Mouse (Mus musculus): ENCODE data around the gene Colca2. TPM values are rescaled to one million over a fixed set of nuclear protein-coding genes. Genes with fewer than 3 reads are reported as not detected.

Colca2 gene
- polyA plus RNA-seq, 1 experiment from 2014 or later, result 1.7 TPM

DNA sequence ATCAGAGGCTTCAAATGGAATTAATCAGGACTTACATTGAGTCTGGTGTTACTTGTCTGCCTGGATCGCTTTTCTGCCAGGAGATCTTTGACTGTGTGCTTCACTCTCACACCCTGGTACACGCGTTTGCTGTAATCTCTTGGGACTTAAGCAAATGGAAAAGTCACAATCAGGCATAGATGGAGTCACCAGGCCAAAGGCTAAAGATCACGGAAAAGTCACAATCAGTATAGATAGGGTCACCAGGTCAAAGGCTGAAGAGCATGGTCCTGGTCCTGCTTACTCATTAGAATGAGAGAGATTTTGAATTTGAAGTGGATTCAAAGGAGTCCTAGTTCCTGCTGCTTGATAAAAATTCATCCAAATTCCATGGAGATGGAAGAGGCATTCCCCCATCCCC is 39.9 kb upstream of the Colca2 start:
- no peak overlapping the region for H3K9ac ChIP-seq (ENCODE audit: low read depth, low read length)
- H3K4me2 ChIP-seq (replicated peaks; ENCODE audit: low read depth), result no peak overlapping the region
- 68% methylated on average over 4 of the region's 4 CpGs for WGBS
- H3K27me3 ChIP-seq (replicated peaks; ENCODE audit: control insufficient read depth, insufficient read depth, low read length), result peaks cover 19% of the 10 kb centered on the region
- H3K4me3 ChIP-seq (ENCODE audit: low read depth, low read length), result no peak overlapping the region
- H3K4me1 ChIP-seq (replicated peaks; ENCODE audit: control insufficient read depth, insufficient read depth, low read length), result no peaks in the 10 kb centered on the region
- ATAC-seq, result no peak
- no peaks in the 10 kb centered on the region for H3K36me3 ChIP-seq (ENCODE audit: control insufficient read depth, insufficient read depth)
- H3K27ac ChIP-seq (ENCODE audit: low read depth, low read length), result no peak overlapping the region
- no peak for TF ChIP-seq CTCF (IDR thresholded peaks at IDR 0.05; ENCODE audit: low read depth)
- H3K9me3 ChIP-seq (ENCODE audit: control insufficient read depth), result no peaks in the 10 kb centered on the region

DNA sequence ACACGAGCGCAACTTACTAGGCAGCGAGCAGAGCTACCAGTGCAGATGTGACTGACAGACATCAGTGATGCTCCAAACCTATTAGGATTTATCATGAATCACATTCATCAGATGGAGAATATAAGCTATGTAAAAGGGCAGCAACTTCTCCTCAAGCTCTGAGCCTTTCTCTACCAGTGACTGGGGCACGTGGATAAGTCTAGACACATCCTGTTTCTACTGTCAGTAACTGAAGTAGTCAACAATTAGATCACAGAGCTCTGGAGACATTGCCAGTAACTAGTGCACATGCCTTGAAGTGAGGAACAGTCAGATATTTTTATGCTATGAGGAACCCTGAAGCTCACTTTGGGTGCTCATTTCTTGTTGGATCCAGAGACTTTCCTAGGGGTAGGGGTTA is 39.0 kb upstream of the Colca2 start:
- Histone ChIP-seq H3K36me3 (ENCODE audit: control insufficient read depth, insufficient read depth) (no peaks in the 10 kb centered on the region), H3K4me1 (replicated peaks; ENCODE audit: control insufficient read depth, insufficient read depth, low read length) (no peaks in the 10 kb centered on the region), H3K27ac (ENCODE audit: low read depth, low read length) (no peak overlapping the region), H3K9me3 (ENCODE audit: control insufficient read depth) (no peaks in the 10 kb centered on the region), H3K4me3 (ENCODE audit: low read depth, low read length) (no peak overlapping the region), H3K4me2 (replicated peaks; ENCODE audit: low read depth) (no peak overlapping the region), H3K27me3 (replicated peaks; ENCODE audit: control insufficient read depth, insufficient read depth, low read length) (peaks cover 19% of the 10 kb centered on the region), H3K9ac (ENCODE audit: low read depth, low read length) (no peak overlapping the region)
- 91% methylated on average over 4 of the region's 4 CpGs for WGBS
- TF ChIP-seq CTCF (IDR thresholded peaks at IDR 0.05; ENCODE audit: low read depth), result no peak
- no peak for ATAC-seq

DNA sequence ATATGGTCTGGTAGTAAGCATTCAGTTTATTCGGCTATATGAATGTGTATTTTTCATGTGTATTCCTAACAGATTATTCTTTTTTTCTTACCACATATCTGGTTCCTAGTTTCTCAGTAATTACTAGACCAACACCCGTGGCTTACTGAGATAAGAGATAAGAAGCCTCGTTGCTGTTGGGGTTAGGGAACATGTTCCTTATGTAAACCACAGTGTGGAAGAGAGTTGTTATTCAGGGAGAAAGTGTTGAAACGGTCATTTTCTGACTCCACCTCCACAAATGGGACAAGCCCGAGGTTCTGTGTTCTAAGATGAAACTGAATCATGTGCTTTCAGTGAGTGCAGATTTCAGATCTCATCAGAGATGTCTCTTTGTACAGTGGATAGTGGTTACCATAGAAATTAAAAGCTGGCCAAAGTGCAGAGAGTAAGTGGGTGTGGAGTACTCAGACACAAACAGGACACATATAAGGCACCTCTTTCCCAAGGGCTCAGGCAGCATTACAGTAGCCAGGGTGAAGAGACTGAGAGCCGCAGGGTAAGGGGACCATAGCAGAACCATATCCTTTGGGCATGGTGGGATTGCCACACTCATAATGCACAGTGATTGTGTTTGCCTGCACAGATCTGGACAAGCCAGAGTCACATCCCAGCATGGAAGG is 37.2 kb upstream of the Colca2 start:
- peaks cover 19% of the 10 kb centered on the region for H3K27me3 ChIP-seq (replicated peaks; ENCODE audit: control insufficient read depth, insufficient read depth, low read length)
- H3K36me3 ChIP-seq (ENCODE audit: control insufficient read depth, insufficient read depth), result no peaks in the 10 kb centered on the region
- ATAC-seq, result no peak
- H3K9ac ChIP-seq (ENCODE audit: low read depth, low read length), result no peak overlapping the region
- H3K9me3 ChIP-seq (ENCODE audit: control insufficient read depth), result no peaks in the 10 kb centered on the region
- 0 out of 2 replicates have a peak overlapping the region, but pooled peaks have one; percentile 17 for H3K4me2 ChIP-seq (replicated peaks; ENCODE audit: low read depth)
- no peak for TF ChIP-seq CTCF (IDR thresholded peaks at IDR 0.05; ENCODE audit: low read depth)
- no peaks in the 10 kb centered on the region for H3K4me1 ChIP-seq (replicated peaks; ENCODE audit: control insufficient read depth, insufficient read depth, low read length)
- 36% methylated on average over 6 of the region's 6 CpGs for WGBS
- H3K4me3 ChIP-seq (ENCODE audit: low read depth, low read length), result no peak overlapping the region
- no peak overlapping the region for H3K27ac ChIP-seq (ENCODE audit: low read depth, low read length)

DNA sequence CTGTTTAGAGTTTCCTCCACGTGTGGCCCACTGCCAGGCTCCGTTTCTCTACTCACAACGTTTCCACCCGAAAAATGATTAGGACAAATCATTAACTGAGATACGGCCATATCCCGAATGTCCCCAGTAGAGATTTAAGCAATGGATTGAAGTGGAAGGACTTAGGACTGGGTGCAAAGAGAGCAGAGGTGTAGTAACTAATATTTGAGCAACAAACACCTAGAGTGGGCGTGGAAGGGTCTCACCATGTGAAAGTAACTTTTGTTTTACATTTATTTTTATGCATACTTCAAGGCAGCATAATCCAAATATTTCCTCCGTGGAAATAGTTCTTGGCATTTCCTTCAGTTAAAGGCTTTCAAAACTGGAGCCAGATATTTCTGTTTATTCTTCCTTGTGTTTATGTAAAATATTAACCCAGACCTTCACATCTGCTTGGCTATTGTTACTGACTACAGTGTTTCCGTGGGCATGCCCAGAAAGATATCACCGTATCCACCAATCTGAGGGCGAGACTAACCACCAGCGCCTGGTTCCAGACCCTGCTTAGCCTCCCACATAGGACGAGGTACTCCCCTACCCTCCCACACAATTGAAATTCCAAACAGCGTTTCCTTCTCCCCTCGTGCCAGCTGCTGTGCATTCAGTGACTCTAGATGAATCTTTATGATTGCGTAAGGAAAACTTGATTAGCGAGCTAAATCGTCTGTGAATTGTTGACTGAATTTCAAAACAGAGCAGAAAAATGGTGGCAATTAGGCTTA is 34.4 kb upstream of the Colca2 start:
- H3K36me3 ChIP-seq (ENCODE audit: control insufficient read depth, insufficient read depth), result no peaks in the 10 kb centered on the region
- no peaks in the 10 kb centered on the region for H3K4me1 ChIP-seq (replicated peaks; ENCODE audit: control insufficient read depth, insufficient read depth, low read length)
- H3K27ac ChIP-seq (ENCODE audit: low read depth, low read length), result no peak overlapping the region
- no peak for TF ChIP-seq CTCF (IDR thresholded peaks at IDR 0.05; ENCODE audit: low read depth)
- 16% methylated on average over 18 of the region's 18 CpGs for WGBS
- H3K4me3 ChIP-seq (ENCODE audit: low read depth, low read length), result no peak overlapping the region
- peak overlapping the region; percentile 51 for H3K4me2 ChIP-seq (replicated peaks; ENCODE audit: low read depth)
- no peak overlapping the region for H3K9ac ChIP-seq (ENCODE audit: low read depth, low read length)
- peak; percentile 75 for ATAC-seq
- no peaks in the 10 kb centered on the region for H3K9me3 ChIP-seq (ENCODE audit: control insufficient read depth)
- peaks cover 42% of the 10 kb centered on the region for H3K27me3 ChIP-seq (replicated peaks; ENCODE audit: control insufficient read depth, insufficient read depth, low read length)

DNA sequence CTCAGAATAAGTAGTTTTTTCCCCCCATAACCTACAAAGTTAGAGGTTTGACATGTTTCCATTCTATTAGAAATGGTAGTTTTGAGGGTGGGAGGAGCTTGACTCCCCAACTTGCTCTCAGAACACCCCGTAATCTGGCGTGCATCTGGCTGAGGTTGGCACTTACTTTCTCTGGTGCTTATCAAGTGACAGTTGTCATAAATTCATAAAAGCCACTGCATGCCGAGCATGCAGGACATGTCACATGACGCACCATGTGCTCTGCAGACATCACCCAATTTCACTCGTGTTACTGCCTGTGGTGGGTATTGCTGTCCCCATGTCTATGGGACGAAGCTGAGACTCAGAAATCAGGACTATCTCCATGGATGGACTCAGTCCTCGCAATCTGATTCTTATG is 32.1 kb upstream of the Colca2 start:
- H3K36me3 ChIP-seq (ENCODE audit: control insufficient read depth, insufficient read depth), result no peaks in the 10 kb centered on the region

DNA sequence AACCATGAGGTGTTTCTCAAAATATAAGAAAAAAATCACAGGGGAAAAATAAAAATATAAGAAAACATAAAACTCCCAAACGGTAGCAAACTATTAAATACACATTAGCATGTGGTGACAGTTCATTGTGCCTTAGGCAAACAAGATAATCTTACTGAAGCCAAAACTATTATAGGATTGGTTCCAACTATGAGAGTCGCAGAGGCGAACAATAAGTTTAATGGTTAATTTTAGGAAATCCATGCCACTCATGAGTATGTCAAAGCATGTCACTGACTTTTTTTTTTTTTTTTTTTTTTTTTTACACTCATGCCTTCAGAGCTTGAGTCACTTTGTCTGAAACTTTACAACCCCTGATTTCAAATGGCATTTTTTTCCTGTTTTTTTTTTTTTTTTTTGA is 28.0 kb upstream of the Colca2 start:
- Histone ChIP-seq H3K9ac (ENCODE audit: low read depth, low read length) (no peak overlapping the region), H3K9me3 (ENCODE audit: control insufficient read depth) (no peaks in the 10 kb centered on the region), H3K4me2 (replicated peaks; ENCODE audit: low read depth) (no peak overlapping the region), H3K36me3 (ENCODE audit: control insufficient read depth, insufficient read depth) (no peaks in the 10 kb centered on the region), H3K4me3 (ENCODE audit: low read depth, low read length) (no peak overlapping the region), H3K4me1 (replicated peaks; ENCODE audit: control insufficient read depth, insufficient read depth, low read length) (no peaks in the 10 kb centered on the region), H3K27ac (ENCODE audit: low read depth, low read length) (no peak overlapping the region), H3K27me3 (replicated peaks; ENCODE audit: control insufficient read depth, insufficient read depth, low read length) (peaks cover 47% of the 10 kb centered on the region)
- TF ChIP-seq CTCF (IDR thresholded peaks at IDR 0.05; ENCODE audit: low read depth), result no peak
- no peak for ATAC-seq
- 87% methylated on average over 3 of the region's 3 CpGs for WGBS

More for the DNA sequence above, 32.1 kb upstream of the Colca2 start:
- no peak for TF ChIP-seq CTCF (IDR thresholded peaks at IDR 0.05; ENCODE audit: low read depth)
- H3K9ac ChIP-seq (ENCODE audit: low read depth, low read length), result no peak overlapping the region
- H3K27me3 ChIP-seq (replicated peaks; ENCODE audit: control insufficient read depth, insufficient read depth, low read length), result peaks cover 38% of the 10 kb centered on the region
- H3K4me2 ChIP-seq (replicated peaks; ENCODE audit: low read depth), result no peak overlapping the region
- no peaks in the 10 kb centered on the region for H3K9me3 ChIP-seq (ENCODE audit: control insufficient read depth)
- no peaks in the 10 kb centered on the region for H3K4me1 ChIP-seq (replicated peaks; ENCODE audit: control insufficient read depth, insufficient read depth, low read length)
- no peak for ATAC-seq
- WGBS, result 49% methylated on average over 7 of the region's 7 CpGs
- no peak overlapping the region for H3K27ac ChIP-seq (ENCODE audit: low read depth, low read length)
- no peak overlapping the region for H3K4me3 ChIP-seq (ENCODE audit: low read depth, low read length)
